8 mouse cellular contexts compared by ENCODE assay signal in the genomic region with DNA sequence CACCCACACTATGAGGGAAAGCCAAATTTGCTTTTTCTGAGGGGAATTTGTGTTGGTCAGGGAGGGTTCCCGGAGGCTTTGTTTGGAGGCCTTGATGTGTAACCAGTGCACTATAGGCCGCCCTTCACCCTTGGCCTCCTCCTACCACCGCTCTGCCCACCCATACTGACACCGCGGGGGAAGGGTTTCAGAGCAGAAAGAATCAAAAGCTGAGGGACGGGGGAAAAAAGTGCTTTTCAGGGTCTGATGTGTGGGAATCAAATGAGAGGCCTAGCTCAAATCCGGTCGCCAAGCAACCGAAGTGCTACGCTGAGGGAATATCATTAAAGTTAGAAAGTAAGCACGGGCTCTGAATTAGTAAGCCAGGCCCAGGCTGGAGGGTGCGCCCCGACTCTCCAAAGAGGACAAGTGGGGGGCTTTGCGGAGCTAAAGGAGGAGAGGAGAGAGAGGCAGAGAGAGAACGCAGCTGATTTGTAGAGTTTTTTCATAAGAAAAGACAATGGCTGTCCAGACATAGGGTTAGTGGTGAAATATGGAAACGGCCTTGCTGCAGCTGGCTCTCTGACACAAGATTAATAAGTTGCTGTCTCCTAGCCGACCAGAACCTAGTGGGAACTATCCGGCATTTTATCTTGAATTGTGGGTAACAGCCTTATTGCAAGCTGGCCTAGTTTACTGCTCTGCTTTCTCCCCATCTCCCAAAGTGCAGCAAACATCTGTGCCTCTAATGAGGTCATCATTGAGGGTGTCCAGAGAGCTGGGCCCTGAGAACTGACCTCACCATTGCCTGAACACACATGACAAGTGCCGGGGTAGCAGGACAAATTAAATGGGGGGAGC.
DNase-seq lines count a peak whose midpoint lies in the region; ATAC-seq and TF ChIP-seq lines count a peak whose summit lies in the region.

No protein-coding gene starts in this region.

- no peak overlapping the region for H3K27ac ChIP-seq in heart, embryonic 10.5 days
- H3K27ac ChIP-seq in forebrain, embryonic 12.5 days, result peak overlapping the region; percentile 94
- peak overlapping the region; percentile 79 for H3K27ac ChIP-seq in neural tube, embryonic 13.5 days (replicated peaks)
- H3K27ac ChIP-seq in lung, postnatal 0 days (ENCODE audit: low read length), result no peak overlapping the region

- H3K4me3 ChIP-seq in heart, embryonic 10.5 days, result no peak overlapping the region
- H3K4me3 ChIP-seq in forebrain, embryonic 12.5 days (replicated peaks), result no peak overlapping the region
- no peak overlapping the region for H3K4me3 ChIP-seq in neural tube, embryonic 13.5 days
- no peak overlapping the region for H3K4me3 ChIP-seq in lung, postnatal 0 days (ENCODE audit: low read depth, low read length)

- WGBS in heart, embryonic 10.5 days, result 73% methylated on average over 19 of the region's 19 CpGs
- WGBS in forebrain, embryonic 12.5 days, result 6% methylated on average over 19 of the region's 19 CpGs
- 15% methylated on average over 19 of the region's 19 CpGs for WGBS in neural tube, embryonic 13.5 days
- WGBS in lung, postnatal 0 days, result 56% methylated on average over 19 of the region's 19 CpGs

- TF ChIP-seq CTCF in lung, postnatal 0 days (IDR thresholded peaks at IDR 0.05), result no peak

- H3K9me3 ChIP-seq in heart, embryonic 10.5 days, result no peaks in the 10 kb centered on the region
- no peaks in the 10 kb centered on the region for H3K9me3 ChIP-seq in forebrain, embryonic 12.5 days
- H3K9me3 ChIP-seq in neural tube, embryonic 13.5 days, result no peaks in the 10 kb centered on the region
- no peaks in the 10 kb centered on the region for H3K9me3 ChIP-seq in lung, postnatal 0 days (ENCODE audit: low read length)

- DNase-seq in heart, adult 9 months (ENCODE audit: low spot score in 2 of 2), result peak; percentile 12 to 15
- DNase-seq in heart, embryonic 10.5 days (ENCODE audit: low spot score), result no peak
- DNase-seq in layer of hippocampus, postnatal 14 days (ENCODE audit: low spot score in 2 of 2), result peak; percentile 57 to 82
- DNase-seq in lung, postnatal 0 days (ENCODE audit: low spot score), result no peak
- DNase-seq in urinary bladder, postnatal 10 days (ENCODE audit: low spot score), result no peak

- H3K4me2 ChIP-seq in forebrain, embryonic 12.5 days, result peak overlapping the region; percentile 24
- 0 out of 2 replicates have a peak overlapping the region, but pooled peaks have one; percentile 1 for H3K4me2 ChIP-seq in neural tube, embryonic 13.5 days
- H3K4me2 ChIP-seq in lung, postnatal 0 days (replicated peaks; ENCODE audit: low read depth, low read length), result no peak overlapping the region

- H3K27me3 ChIP-seq in heart, embryonic 10.5 days (ENCODE audit: insufficient read depth, poor library complexity, severe bottlenecking), result peaks cover 8% of the 10 kb centered on the region; the same call in 1 of the 2 replicates
- no peaks in the 10 kb centered on the region for H3K27me3 ChIP-seq in forebrain, embryonic 12.5 days
- 0 out of 2 replicates have a peak, but pooled peaks cover 3% of the 10 kb centered on the region for H3K27me3 ChIP-seq in neural tube, embryonic 13.5 days
- H3K27me3 ChIP-seq in lung, postnatal 0 days (replicated peaks; ENCODE audit: insufficient read depth, low read length), result no peaks in the 10 kb centered on the region

- no peaks in the 10 kb centered on the region for H3K36me3 ChIP-seq in heart, embryonic 10.5 days
- H3K36me3 ChIP-seq in forebrain, embryonic 12.5 days (replicated peaks), result no peaks in the 10 kb centered on the region
- H3K36me3 ChIP-seq in neural tube, embryonic 13.5 days, result no peaks in the 10 kb centered on the region
- no peaks in the 10 kb centered on the region for H3K36me3 ChIP-seq in lung, postnatal 0 days (ENCODE audit: insufficient read depth, low read length)

- peaks cover 5% of the 10 kb centered on the region; the same call in 1 of the 2 replicates for H3K4me1 ChIP-seq in heart, embryonic 10.5 days
- peaks cover 76% of the 10 kb centered on the region for H3K4me1 ChIP-seq in forebrain, embryonic 12.5 days
- H3K4me1 ChIP-seq in neural tube, embryonic 13.5 days (replicated peaks), result peaks cover 49% of the 10 kb centered on the region
- H3K4me1 ChIP-seq in lung, postnatal 0 days (ENCODE audit: insufficient read depth, low read depth, low read length), result no peaks in the 10 kb centered on the region

- TF ChIP-seq EP300 in lung, postnatal 0 days (IDR thresholded peaks at IDR 0.05), result no peak

- peak overlapping the region; percentile 25; the same call in 1 of the 2 replicates for H3K9ac ChIP-seq in forebrain, embryonic 12.5 days
- no peak overlapping the region for H3K9ac ChIP-seq in neural tube, embryonic 13.5 days
- H3K9ac ChIP-seq in lung, postnatal 0 days (replicated peaks; ENCODE audit: low read depth), result no peak overlapping the region

- ATAC-seq in forebrain, embryonic 12.5 days (ENCODE audit: low FRiP score), result peak; percentile 76
- peak; percentile 86 for ATAC-seq in neural tube, embryonic 13.5 days (ENCODE audit: low read depth)
- no peak for ATAC-seq in erythroblast, adult 5-6 weeks (replicated peaks; ENCODE audit: low FRiP score, poor library complexity, severe bottlenecking)
- ATAC-seq in lung, postnatal 0 days, result no peak

Comparison
In these comparisons a context has a peak if more than half of its experiments do, and no peak if none do; other contexts are left out.
1. DNase-seq: peak in heart, adult 9 months (2 of 2) and layer of hippocampus, postnatal 14 days (2 of 2); none in heart, embryonic 10.5 days (single experiment), lung, postnatal 0 days (single experiment) and urinary bladder, postnatal 10 days (single experiment).
2. H3K27ac ChIP-seq: peak in forebrain, embryonic 12.5 days (single experiment) and neural tube, embryonic 13.5 days (single experiment); none in heart, embryonic 10.5 days (single experiment) and lung, postnatal 0 days (single experiment).
3. ATAC-seq: peak in forebrain, embryonic 12.5 days (single experiment) and neural tube, embryonic 13.5 days (single experiment); none in erythroblast, adult 5-6 weeks (single experiment) and lung, postnatal 0 days (single experiment).